Mouse (Mus musculus) right cerebral cortex, postnatal 36 days (tissue): Measurements from ENCODE around the gene Armc9.

Source experiments
- DNase-seq, 2 experiments: peaks; one replicate each; pipeline ENCODE4 v3.0.0; 2022; ENCODE audit warnings: low spot score in 2 of 2, mixed read lengths in 1 of 2

The Armc9 gene

GRCm38 (mm10) chr1:86281781-86282536, 127.4 kb downstream of the Armc9 start:
- DNase-seq, result peak; percentile 36 to 48

DNA sequence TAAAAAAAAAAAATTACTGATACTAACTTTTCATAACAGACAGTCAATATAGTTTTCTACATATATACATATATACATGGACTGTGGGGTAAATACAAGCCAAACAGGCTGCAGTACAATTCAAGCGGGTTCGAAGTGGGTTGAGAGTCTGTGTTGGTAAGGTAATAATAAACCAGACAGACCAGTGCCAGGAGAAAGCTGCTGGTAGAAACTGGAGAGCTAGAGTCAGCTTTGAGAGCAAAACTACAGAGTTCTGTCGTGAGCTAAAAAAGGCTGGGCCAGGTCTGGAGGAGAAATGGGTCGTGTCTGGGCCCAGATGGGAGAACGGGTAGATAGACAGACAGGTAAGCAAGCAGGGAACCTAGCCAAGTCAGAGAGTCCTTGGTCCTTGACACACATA, 129.5 kb downstream of the Armc9 start:
- no peak for DNase-seq

- DNase-seq, result no peak
Measured at GRCm38 (mm10) chr1:86285295-86285694, 130.7 kb downstream of the Armc9 start.

GRCm38 (mm10) chr1:86287473-86287872, 132.9 kb downstream of the Armc9 start:
- no peak for DNase-seq

DNA sequence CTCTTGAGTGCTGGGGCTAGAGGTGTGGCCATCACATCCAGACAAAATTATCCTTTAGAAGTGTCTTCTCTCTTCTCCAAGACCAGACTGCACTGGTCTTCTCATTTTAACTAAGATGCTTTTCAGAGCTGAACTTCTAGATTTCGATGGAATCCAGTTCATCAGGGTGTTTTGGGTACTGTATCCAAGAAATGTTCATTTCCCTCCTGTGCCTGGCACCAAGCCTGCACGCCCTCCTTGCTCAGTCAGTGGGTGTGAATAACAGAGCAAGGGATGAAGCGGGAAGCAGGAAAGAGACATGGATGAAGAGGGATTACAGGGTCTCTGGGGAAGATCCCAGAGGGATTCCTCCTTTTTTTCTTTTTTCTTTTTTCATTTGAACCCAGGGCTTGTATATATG, 135.9 kb downstream of the Armc9 start:
- no peak for DNase-seq

DNA sequence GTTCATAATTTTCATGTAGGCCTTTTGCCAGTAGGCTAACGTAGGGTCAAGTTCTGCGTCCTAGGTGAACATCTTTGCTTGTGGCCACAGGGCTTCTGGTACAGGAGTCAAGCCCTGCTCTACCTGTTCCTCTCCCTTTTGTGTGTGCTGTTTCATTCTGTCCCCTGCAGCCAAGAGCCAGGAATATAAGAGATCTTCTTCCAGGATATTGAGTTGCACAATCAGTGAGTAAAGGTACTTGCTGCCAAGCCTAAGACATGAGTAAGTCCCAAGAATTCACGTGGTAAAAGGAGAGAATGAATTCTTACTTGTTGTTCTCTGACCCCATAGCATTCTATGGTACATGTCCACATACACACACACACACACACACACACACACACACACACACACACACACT, 138.5 kb downstream of the Armc9 start:
- DNase-seq, result no peak

GRCm38 (mm10) chr1:86293868-86294267, 139.3 kb downstream of the Armc9 start:
- no peak for DNase-seq

DNA sequence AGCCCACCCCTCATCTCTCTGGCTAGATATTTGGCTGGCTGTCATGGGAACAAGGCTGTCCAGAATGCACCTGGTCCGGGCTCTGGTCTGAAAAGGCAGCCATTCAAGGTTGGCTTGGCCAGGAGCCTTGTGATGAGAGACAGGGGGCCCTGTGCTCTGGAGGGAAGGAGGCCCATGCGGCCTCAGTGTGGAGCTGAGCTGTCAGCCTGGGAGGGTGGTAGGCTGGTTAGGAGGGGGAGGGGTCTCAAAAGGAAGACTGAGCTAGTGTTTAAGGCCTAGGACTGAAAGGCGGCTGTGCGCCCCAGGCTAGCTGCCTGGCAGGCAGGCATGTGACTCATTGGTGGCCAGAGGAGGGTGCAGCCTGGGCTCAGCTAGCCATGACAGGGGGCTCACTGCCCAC, 139.9 kb downstream of the Armc9 start:
- DNase-seq, result no peak

GRCm38 (mm10) chr1:86300093-86300492, 145.5 kb downstream of the Armc9 start:
- DNase-seq, result no peak

DNA sequence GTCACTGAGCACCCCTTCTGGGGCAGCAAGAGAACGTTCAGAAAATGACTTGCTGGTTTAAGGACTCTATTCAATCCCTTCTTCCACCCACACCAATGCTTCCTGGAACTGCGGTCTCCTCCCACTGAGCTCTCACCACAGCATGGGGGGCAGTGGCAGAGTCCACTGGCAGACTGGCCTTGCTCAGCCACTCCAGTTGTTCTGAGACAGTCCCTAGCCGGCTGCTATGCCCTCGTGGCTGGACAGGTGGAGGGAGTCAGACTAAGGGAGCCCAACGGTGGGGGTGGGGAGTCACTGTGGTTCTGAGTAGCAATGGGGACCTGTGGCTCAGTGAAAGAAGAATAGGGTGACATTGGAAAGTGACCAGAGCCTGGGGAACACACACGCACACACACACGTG, 146.2 kb downstream of the Armc9 start:
- no peak for DNase-seq

DNA sequence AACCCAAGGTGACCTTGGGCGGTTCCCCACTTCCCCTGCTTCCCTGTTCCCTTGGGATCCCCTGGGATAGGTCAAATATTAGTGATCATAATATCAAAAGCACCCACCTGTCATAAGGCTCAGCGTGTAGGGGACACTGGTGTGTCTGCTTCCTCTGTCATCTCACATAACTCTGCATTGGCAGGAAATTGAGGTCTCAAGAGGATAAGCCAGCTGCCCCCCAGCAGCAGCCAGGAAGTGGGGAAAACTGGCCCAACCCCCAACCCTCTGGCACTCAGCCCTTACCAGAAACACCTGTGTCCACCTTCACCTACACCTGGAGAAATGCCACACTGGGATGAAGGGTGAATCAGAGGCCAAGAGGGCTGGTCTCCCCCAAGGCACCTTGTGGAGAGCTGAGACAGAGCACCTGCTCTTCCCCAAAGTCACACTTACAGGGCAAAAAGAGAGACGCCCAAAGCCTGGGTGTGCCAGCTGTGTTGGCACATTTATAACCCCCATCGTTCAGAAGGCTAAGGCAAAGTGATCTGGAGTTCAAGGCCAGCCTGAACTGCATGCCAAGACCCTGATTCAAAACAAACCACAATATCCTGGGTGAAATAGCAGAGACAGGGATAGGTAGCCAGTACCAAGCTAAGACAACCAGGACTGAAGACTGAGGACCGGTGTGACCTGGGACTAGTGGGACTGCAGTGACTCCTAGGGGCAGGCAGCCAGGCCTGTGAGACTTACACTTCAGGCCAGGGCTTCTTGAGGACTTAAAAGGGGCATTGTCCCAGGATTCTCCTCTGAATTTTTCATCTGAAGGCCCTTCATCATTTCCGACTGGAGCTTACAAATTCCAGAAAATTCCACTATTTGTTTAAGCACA, 146.9 kb downstream of the Armc9 start:
- DNase-seq, result no peak

- no peak for DNase-seq
Measured at GRCm38 (mm10) chr1:86302532-86302931, 148.0 kb downstream of the Armc9 start, which contains the start of gene B3gnt7. B3gnt7 (plus strand) TSS chr1:86302832.

GRCm38 (mm10) chr1:86303063-86303872, 148.7 kb downstream of the Armc9 start:
- peak in 1 of 2 experiments; percentile 26 for DNase-seq

GRCm38 (mm10) chr1:86303873-86304250, 149.3 kb downstream of the Armc9 start:
- no peak for DNase-seq

DNA sequence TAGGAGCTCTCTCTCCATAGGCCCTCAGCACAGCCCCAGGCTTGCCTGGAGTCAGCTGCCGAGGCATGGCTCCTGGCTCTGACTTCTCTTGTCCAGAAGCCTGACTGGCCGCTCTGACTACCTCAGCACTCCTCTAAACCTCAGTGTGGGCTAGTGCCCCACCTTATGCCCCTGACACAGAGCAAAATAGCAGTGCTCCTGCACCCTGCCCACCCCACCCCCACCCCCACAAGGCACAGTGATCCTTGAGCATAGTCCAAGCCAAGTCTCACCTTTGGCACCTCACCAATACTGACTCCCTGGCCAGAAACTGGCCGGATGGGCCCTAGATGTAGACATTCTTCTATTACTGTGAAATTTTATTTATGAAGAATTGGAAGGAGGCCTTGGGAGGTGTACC, 152.1 kb downstream of the Armc9 start:
- no peak for DNase-seq

DNA sequence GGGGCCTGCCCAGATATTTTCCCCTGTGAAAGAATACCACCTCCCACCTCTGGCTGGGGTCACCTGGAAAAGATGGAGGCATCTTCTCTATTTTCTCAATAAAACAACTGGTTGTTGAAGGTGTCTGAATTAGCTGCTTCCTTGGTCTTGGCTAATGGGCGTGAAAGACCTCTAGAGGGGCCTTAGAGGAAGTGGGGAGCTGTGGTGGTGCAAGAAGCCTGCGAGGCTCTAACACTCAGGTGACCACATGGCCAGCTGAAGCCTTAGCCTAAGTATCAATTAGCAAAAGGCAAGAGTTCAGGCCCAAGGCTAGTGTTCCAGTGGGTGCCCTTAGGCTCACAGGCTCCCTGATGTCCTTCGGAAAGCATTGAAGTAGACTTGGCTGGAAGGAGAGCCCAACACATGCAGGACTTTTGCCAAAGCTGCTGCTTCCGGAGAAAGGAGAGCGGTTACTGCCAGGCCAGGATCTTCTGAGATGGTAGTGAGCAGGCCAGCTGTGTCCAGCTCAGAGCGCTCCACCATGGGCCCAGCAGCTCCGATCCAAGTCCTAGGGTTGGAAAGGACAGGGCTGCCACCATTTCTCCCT, 152.7 kb downstream of the Armc9 start:
- no peak for DNase-seq

GRCm38 (mm10) chr1:86307871-86308641, 153.5 kb downstream of the Armc9 start:
- DNase-seq, result no peak

- no peak for DNase-seq
Measured at GRCm38 (mm10) chr1:86309270-86309833, 154.8 kb downstream of the Armc9 start.

DNA sequence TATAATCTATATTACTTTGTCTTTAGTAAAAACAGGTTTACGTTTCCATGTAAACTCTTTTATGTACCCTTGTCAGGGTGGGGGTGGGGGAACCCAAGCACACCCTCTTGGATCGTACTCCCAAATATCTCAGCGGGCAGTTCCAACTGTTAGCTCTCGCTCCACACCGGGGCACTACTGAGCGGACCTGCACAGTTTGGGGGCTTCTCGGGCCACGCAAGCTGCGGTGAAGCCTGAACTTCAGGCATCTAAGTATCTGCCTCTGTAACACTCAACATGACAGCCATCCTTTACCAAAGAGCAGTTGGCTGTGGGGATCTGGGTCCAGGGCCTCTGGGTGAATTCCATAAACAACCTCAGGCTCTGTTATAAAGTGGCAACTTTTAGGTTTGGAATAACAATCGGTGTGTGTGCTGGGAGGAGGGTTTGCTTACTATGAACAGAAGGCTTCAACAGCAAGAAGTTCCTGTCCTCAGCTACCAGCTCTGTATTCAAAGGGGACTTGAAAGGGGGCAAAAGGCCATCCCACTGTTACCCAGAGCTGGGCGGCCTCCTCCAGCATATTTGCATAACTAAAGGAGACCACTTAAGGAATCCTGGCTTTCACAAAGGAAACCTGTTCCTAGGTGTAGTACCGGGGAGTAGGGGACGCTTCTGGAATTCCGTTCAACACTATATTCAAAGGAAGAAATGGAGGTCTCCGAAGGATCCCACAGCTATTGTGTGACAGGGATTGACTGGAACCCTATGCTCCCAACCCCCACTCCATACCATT, 156.1 kb downstream of the Armc9 start:
- no peak for DNase-seq
